ENCODE assay signal across 8 mouse cellular contexts in the genomic region with DNA sequence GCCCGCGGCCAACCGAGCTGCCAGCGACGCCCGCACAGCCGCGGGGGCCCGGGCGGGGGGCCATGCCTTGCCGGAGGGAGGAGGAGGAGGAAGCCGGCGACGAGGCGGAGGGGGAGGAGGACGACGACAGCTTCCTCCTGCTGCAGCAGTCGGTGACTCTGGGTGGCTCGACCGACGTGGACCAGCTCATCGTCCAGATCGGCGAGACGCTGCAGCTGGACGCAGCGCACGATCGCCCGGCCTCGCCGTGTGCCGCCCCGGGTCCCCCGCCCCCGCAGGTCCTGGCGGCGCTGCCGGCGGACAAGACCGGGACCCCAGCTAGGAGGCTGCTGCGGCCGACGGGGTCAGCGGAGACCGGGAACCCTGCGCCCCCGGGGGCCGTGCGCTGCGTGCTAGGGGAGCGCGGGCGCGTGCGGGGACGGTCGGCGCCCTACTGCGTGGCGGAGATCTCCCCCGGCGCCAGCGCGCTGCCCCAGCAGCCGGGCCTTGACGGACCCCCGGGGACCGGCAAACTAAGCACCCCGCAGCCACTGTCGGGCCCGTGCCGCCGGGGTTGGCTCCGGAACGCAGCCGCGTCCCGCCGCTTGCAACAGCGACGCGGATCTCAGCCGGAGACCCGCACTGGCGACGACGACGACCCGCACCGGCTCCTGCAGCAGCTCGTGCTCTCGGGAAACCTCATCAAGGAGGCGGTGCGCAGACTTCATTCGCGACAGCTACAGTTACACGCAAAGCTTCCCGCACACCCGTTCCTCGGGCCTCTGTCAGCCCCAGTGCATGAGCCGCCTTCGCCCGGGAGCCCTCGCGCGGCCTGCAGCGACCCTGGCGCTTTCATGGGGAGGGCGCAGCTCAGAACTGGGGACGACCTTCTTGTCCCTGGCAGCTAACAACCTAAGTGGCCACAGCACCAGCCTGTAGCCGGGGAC. TPM values are rescaled to one million over a fixed set of nuclear protein-coding genes. Genes with fewer than 3 reads are reported as not detected.
A peak's percentile ranks its signal among the peaks of the same experiment; 100 is the strongest.
DNase-seq lines count a peak whose midpoint lies in the region; ATAC-seq and TF ChIP-seq lines count a peak whose summit lies in the region.

No protein-coding gene starts in this region.

- intact Hi-C loops in heart, adult 2 months (cut with DNase I), result no loop called here

- H3K4me3 ChIP-seq in embryonic facial prominence, embryonic 11.5 days (ENCODE audit: low read depth, low read length), result peak overlapping the region; percentile 77
- peak overlapping the region; percentile 82 for H3K4me3 ChIP-seq in heart, adult 2 months
- H3K4me3 ChIP-seq in liver, embryonic 11.5 days (ENCODE audit: low read depth, low read length), result peak overlapping the region; percentile 83
- peak overlapping the region; percentile 70 for H3K4me3 ChIP-seq in stomach, embryonic 15.5 days (replicated peaks)

- peak; percentile 29; the same call in 1 of the 2 replicates for ATAC-seq in embryonic facial prominence, embryonic 11.5 days (replicated peaks; ENCODE audit: insufficient number of reproducible peaks, low FRiP score, low TSS enrichment, low read depth)
- peak; percentile 50 for ATAC-seq in liver, embryonic 11.5 days (replicated peaks; ENCODE audit: low FRiP score)
- peak; percentile 78 for ATAC-seq in monocyte, adult 5-6 weeks (replicated peaks; ENCODE audit: insufficient number of reproducible peaks, low FRiP score, low TSS enrichment, poor library complexity, severe bottlenecking)
- peak; percentile 37 for ATAC-seq in stomach, embryonic 15.5 days (ENCODE audit: insufficient read depth, low FRiP score, low read depth)

- no peaks in the 10 kb centered on the region for H3K79me2 ChIP-seq in heart, adult 2 months (replicated peaks; ENCODE audit: control insufficient read depth, insufficient read depth, low read length)

- TF ChIP-seq POLR2A in heart, adult 2 months (IDR thresholded peaks at IDR 0.05; ENCODE audit: insufficient read depth, low read depth, low read length), result no peak

- peak overlapping the region; percentile 79 for H3K9ac ChIP-seq in embryonic facial prominence, embryonic 11.5 days (replicated peaks; ENCODE audit: low read length)
- peak overlapping the region; percentile 76 for H3K9ac ChIP-seq in heart, adult 2 months (ENCODE audit: low read depth, low read length)
- H3K9ac ChIP-seq in liver, embryonic 11.5 days (ENCODE audit: low read depth, low read length), result peak overlapping the region; percentile 92
- peak overlapping the region; percentile 46 for H3K9ac ChIP-seq in stomach, embryonic 15.5 days

- no peak for TF ChIP-seq EP300 in heart, adult 2 months (IDR thresholded peaks at IDR 0.05; ENCODE audit: insufficient read depth, low read depth, low read length)

- peak; percentile 34 for TF ChIP-seq CTCF in heart, adult 2 months (IDR thresholded peaks at IDR 0.05)

- DNase-seq in 416B (ENCODE audit: low read depth), result peak; percentile 61
- DNase-seq in T-cell, adult 2 months (ENCODE audit: low spot score), result peak; percentile 84
- DNase-seq in embryonic facial prominence, embryonic 11.5 days (ENCODE audit: low spot score), result peak; percentile 56
- peak; percentile 66 to 67 for DNase-seq in heart, adult 2 months
- DNase-seq in kidney, adult 9 months, result peak; percentile 19
- DNase-seq in liver, embryonic 11.5 days (ENCODE audit: low spot score), result peak; percentile 83

- no peaks in the 10 kb centered on the region for H3K9me3 ChIP-seq in embryonic facial prominence, embryonic 11.5 days (replicated peaks; ENCODE audit: control insufficient read depth, low read length)
- H3K9me3 ChIP-seq in liver, embryonic 11.5 days (ENCODE audit: control insufficient read depth, low read length), result no peaks in the 10 kb centered on the region
- H3K9me3 ChIP-seq in stomach, embryonic 15.5 days, result no peaks in the 10 kb centered on the region

- WGBS in embryonic facial prominence, embryonic 11.5 days, result under 1% methylated on average over 105 of the region's 112 CpGs
- under 1% methylated on average over 110 of the region's 112 CpGs for WGBS in heart, adult 2 months
- 0% methylated on average over 102 of the region's 112 CpGs for WGBS in liver, embryonic 11.5 days
- under 1% methylated on average over 104 of the region's 112 CpGs for WGBS in stomach, embryonic 15.5 days

- H3K4me2 ChIP-seq in embryonic facial prominence, embryonic 11.5 days (ENCODE audit: low read depth, low read length), result peak overlapping the region; percentile 98
- H3K4me2 ChIP-seq in liver, embryonic 11.5 days, result peak overlapping the region; percentile 97
- peak overlapping the region; percentile 96 for H3K4me2 ChIP-seq in stomach, embryonic 15.5 days

- H3K27ac ChIP-seq in embryonic facial prominence, embryonic 11.5 days (replicated peaks; ENCODE audit: low read depth, low read length), result peak overlapping the region; percentile 67; the same call in 1 of the 2 replicates
- H3K27ac ChIP-seq in heart, adult 2 months, result peak overlapping the region; percentile 99
- H3K27ac ChIP-seq in liver, embryonic 11.5 days (ENCODE audit: low read depth, low read length), result peak overlapping the region; percentile 83
- peak overlapping the region; percentile 94 for H3K27ac ChIP-seq in stomach, embryonic 15.5 days

- H3K27me3 ChIP-seq in embryonic facial prominence, embryonic 11.5 days (ENCODE audit: control insufficient read depth, insufficient read depth, low read length), result 0 out of 2 replicates have a peak, but pooled peaks cover 2% of the 10 kb centered on the region
- no peaks in the 10 kb centered on the region for H3K27me3 ChIP-seq in heart, adult 2 months (ENCODE audit: control insufficient read depth, insufficient read depth, low read length)
- H3K27me3 ChIP-seq in liver, embryonic 11.5 days (replicated peaks; ENCODE audit: control insufficient read depth, insufficient read depth, low read length), result no peaks in the 10 kb centered on the region
- 0 out of 2 replicates have a peak, but pooled peaks cover 4% of the 10 kb centered on the region for H3K27me3 ChIP-seq in stomach, embryonic 15.5 days (replicated peaks)

- peaks cover 7% of the 10 kb centered on the region for H3K4me1 ChIP-seq in embryonic facial prominence, embryonic 11.5 days (ENCODE audit: control insufficient read depth, insufficient read depth, low read length)
- peaks cover 8% of the 10 kb centered on the region for H3K4me1 ChIP-seq in heart, adult 2 months (ENCODE audit: control insufficient read depth, insufficient read depth, low read length)
- H3K4me1 ChIP-seq in liver, embryonic 11.5 days (replicated peaks; ENCODE audit: control insufficient read depth, insufficient read depth, low read length), result peaks cover 33% of the 10 kb centered on the region
- H3K4me1 ChIP-seq in stomach, embryonic 15.5 days, result peaks cover 15% of the 10 kb centered on the region; the same call in 1 of the 2 replicates

- no peaks in the 10 kb centered on the region for H3K36me3 ChIP-seq in embryonic facial prominence, embryonic 11.5 days (replicated peaks; ENCODE audit: control insufficient read depth, insufficient read depth, low read depth, low read length)
- no peaks in the 10 kb centered on the region for H3K36me3 ChIP-seq in heart, adult 2 months (ENCODE audit: control insufficient read depth, insufficient read depth, low read length)
- no peaks in the 10 kb centered on the region for H3K36me3 ChIP-seq in liver, embryonic 11.5 days (ENCODE audit: control insufficient read depth, insufficient read depth, low read length)
- H3K36me3 ChIP-seq in stomach, embryonic 15.5 days, result no peaks in the 10 kb centered on the region

RNA-seq across cellular contexts. Expression of gene Frat1, which starts 0.6 kb away (rescaled TPM):
- 7.9 and 8.7 TPM in 2 replicates for polyA plus RNA-seq in embryonic facial prominence, embryonic 11.5 days (2014; fragmentation: Nextera tagmentation; extraction: Ambion mirVana)
- total RNA-seq in heart, adult 2 months (2021), result 1 to 10 TPM; 2.5 to 3.9 TPM
- 1.3 TPM in 2 replicates for polyA plus RNA-seq in heart, adult 2 months (2012; rRNA removed)
- 19.5 and 19.9 TPM in 2 replicates for polyA plus RNA-seq in liver, embryonic 11.5 days (2014; fragmentation: Nextera tagmentation; extraction: Ambion mirVana)
- 21.9 to 24.9 TPM (median 22.4 TPM) in 3 replicates for total RNA-seq in monocyte, adult 5-6 weeks (2017)
- polyA plus RNA-seq in stomach, embryonic 15.5 days (2015; fragmentation: Nextera tagmentation; extraction: Ambion mirVana), result 12.3 and 14.1 TPM in 2 replicates

RNA-seq across cellular contexts. Expression of gene Frat2, which starts 17.6 kb away (rescaled TPM):
- polyA plus RNA-seq in embryonic facial prominence, embryonic 11.5 days (2014; fragmentation: Nextera tagmentation; extraction: Ambion mirVana), result 5.1 and 5.3 TPM in 2 replicates
- 1 to 10 TPM; 2.7 to 4.9 TPM for total RNA-seq in heart, adult 2 months (2021)
- polyA plus RNA-seq in heart, adult 2 months (2012; rRNA removed), result 1.4 and 1.7 TPM in 2 replicates
- polyA plus RNA-seq in liver, embryonic 11.5 days (2014; fragmentation: Nextera tagmentation; extraction: Ambion mirVana), result 9.8 and 10.9 TPM in 2 replicates
- 14.4 to 39.3 TPM (median 21.5 TPM) in 3 replicates for total RNA-seq in monocyte, adult 5-6 weeks (2017)
- polyA plus RNA-seq in stomach, embryonic 15.5 days (2015; fragmentation: Nextera tagmentation; extraction: Ambion mirVana), result 6.9 and 9.0 TPM in 2 replicates

RNA-seq across cellular contexts. Expression of gene Arhgap19, which starts 28.5 kb away (rescaled TPM):
- polyA plus RNA-seq in embryonic facial prominence, embryonic 11.5 days (2014; fragmentation: Nextera tagmentation; extraction: Ambion mirVana), result 47.6 and 48.1 TPM in 2 replicates
- 1 to 10 TPM; 1.7 to 2.0 TPM for total RNA-seq in heart, adult 2 months (2021)
- polyA plus RNA-seq in heart, adult 2 months (2012; rRNA removed), result 1.4 and 2.1 TPM in 2 replicates
- 55.6 and 63.4 TPM in 2 replicates for polyA plus RNA-seq in liver, embryonic 11.5 days (2014; fragmentation: Nextera tagmentation; extraction: Ambion mirVana)
- 1.1 to 2.3 TPM (median 1.9 TPM) in 3 replicates for total RNA-seq in monocyte, adult 5-6 weeks (2017)
- polyA plus RNA-seq in stomach, embryonic 15.5 days (2015; fragmentation: Nextera tagmentation; extraction: Ambion mirVana), result 19.1 and 20.8 TPM in 2 replicates

Comparison
In these comparisons a context has a peak if more than half of its experiments do, and no peak if none do; other contexts are left out.
1. Peak in every context shown above with its lines: DNase-seq, ATAC-seq, H3K4me3 ChIP-seq and H3K27ac ChIP-seq.
2. DNase-seq: peak in every context shown above with its lines; median percentile 84 in T-cell, adult 2 months; 83 in liver, embryonic 11.5 days; 66 in heart, adult 2 months; 61 in 416B; 56 in embryonic facial prominence, embryonic 11.5 days; 19 in kidney, adult 9 months.